Mouse (Mus musculus) limb, embryonic 11.5 days (tissue): Measurements from ENCODE around the gene Sgf29. TPM values are rescaled to one million over a fixed set of nuclear protein-coding genes. Genes with fewer than 3 reads are reported as not detected.

ENCODE experiments used
- ATAC-seq: fragments of 200-750 bp; cut with Nextera tagmentation; 2 replicates; pipeline ENCODE4 v1.8.0; 2017; ENCODE audit warnings: low read depth; ENCODE audit not compliant: insufficient number of reproducible peaks, low FRiP score, low TSS enrichment
- DNase-seq: peaks from one replicate; pipeline ENCODE4 v3.0.0-alpha.2; 2015; ENCODE audit warnings: low spot score
- H3K27ac ChIP-seq: fragments of 300-500 bp; sonication (generic); replicated peaks from 2 replicates; pipeline ENCODE4 v1.5.1; 2014; ENCODE audit warnings: low read depth, mild to moderate bottlenecking, low read length
- H3K27me3 ChIP-seq: fragments of 300-500 bp; sonication (generic); 2 replicates; pipeline ENCODE4 v1.6.1; 2014; ENCODE audit warnings: mild to moderate bottlenecking, low read length, mixed read lengths; ENCODE audit not compliant: control insufficient read depth, insufficient read depth
- H3K36me3 ChIP-seq: fragments of 300-500 bp; sonication (generic); 2 replicates; pipeline ENCODE4 v1.6.1; 2014; ENCODE audit warnings: mild to moderate bottlenecking, low read length, moderate library complexity, mixed read lengths; ENCODE audit not compliant: control insufficient read depth, insufficient read depth
- H3K4me1 ChIP-seq: fragments of 300-500 bp; sonication (generic); 2 replicates; pipeline ENCODE4 v1.6.1; 2014; ENCODE audit warnings: low read length, mixed read lengths; ENCODE audit not compliant: control insufficient read depth, insufficient read depth
- H3K4me2 ChIP-seq: fragments of 300-500 bp; sonication (generic); 2 replicates; pipeline ENCODE4 v1.6.1; 2014; ENCODE audit warnings: low read depth, mild to moderate bottlenecking, moderate library complexity; ENCODE audit not compliant: severe bottlenecking
- H3K4me3 ChIP-seq: fragments of 300-500 bp; sonication (generic); 2 replicates; pipeline ENCODE4 v1.5.1; 2014; ENCODE audit warnings: low read depth, low read length
- H3K9ac ChIP-seq: fragments of 300-500 bp; sonication (generic); 2 replicates; pipeline ENCODE4 v1.6.1; 2014; ENCODE audit warnings: mild to moderate bottlenecking, low read length
- H3K9me3 ChIP-seq: fragments of 300-500 bp; sonication (generic); 2 replicates; pipeline ENCODE4 v1.6.1; 2016; ENCODE audit warnings: low read length; ENCODE audit not compliant: control insufficient read depth
- WGBS: fragments of 180-500 bp; shearing (Covaris S2); extraction: QIAGEN DNeasy Blood & Tissue Kit; methylation state at CpG from one replicate; pipeline ENCODE4 v1.1.7; 2014; 5-methylcytosine and 5-hydroxymethylcytosine counted together
- polyA plus RNA-seq: library from polyadenylated mRNA; unstranded; fragments of >200 nt; fragmentation: Nextera tagmentation; extraction: Ambion mirVana; gene quantifications from 2 replicates; pipeline ENCODE4 v1.2.1, GENCODE M21; 2014

The Sgf29 gene
- polyA plus RNA-seq, 1 experiment from 2014 or later: 61.9 TPM

GRCm38 (mm10) chr7:126708175-126708952 lies 59.3 kb downstream of the Sgf29 start:
- no peak overlapping the region for H3K4me3 ChIP-seq
- H3K4me1 ChIP-seq: peaks cover 8% of the 10 kb centered on the region
- H3K36me3 ChIP-seq: no peaks in the 10 kb centered on the region
- DNase-seq (no peak), ATAC-seq (no peak)
- no peak overlapping the region for H3K4me2 ChIP-seq
- H3K9ac ChIP-seq: no peak overlapping the region
- no peak overlapping the region for H3K27ac ChIP-seq
- WGBS: 81% methylated on average over 10 of the region's 10 CpGs
- no peaks in the 10 kb centered on the region; the same call in 1 of the 2 replicates for H3K9me3 ChIP-seq
- peaks cover 3% of the 10 kb centered on the region; the same call in 1 of the 2 replicates for H3K27me3 ChIP-seq

- Histone ChIP-seq H3K4me2 (no peak overlapping the region), H3K27me3 (no peaks in the 10 kb centered on the region), H3K4me1 (no peaks in the 10 kb centered on the region), H3K36me3 (no peaks in the 10 kb centered on the region), H3K9me3 (no peaks in the 10 kb centered on the region; the same call in 1 of the 2 replicates), H3K4me3 (no peak overlapping the region), H3K27ac (no peak overlapping the region), H3K9ac (no peak overlapping the region)
- DNase-seq: no peak
- 76% methylated on average over 4 of the region's 4 CpGs for WGBS
- ATAC-seq: no peak
Observed at GRCm38 (mm10) chr7:126710266-126710665, 61.2 kb downstream of the Sgf29 start.

- H3K4me2 ChIP-seq: no peak overlapping the region
- DNase-seq (no peak), ATAC-seq (no peak)
- H3K36me3 ChIP-seq: no peaks in the 10 kb centered on the region
- H3K27me3 ChIP-seq: no peaks in the 10 kb centered on the region
- H3K4me3 ChIP-seq: no peak overlapping the region
- 81% methylated on average over 3 of the region's 3 CpGs for WGBS
- no peak overlapping the region for H3K9ac ChIP-seq
- no peaks in the 10 kb centered on the region; the same call in 1 of the 2 replicates for H3K9me3 ChIP-seq
- no peaks in the 10 kb centered on the region for H3K4me1 ChIP-seq
- H3K27ac ChIP-seq: no peak overlapping the region
Observed at GRCm38 (mm10) chr7:126711910-126712309, 62.8 kb downstream of the Sgf29 start.

GRCm38 (mm10) chr7:126715679-126716078 lies 66.6 kb downstream of the Sgf29 start:
- H3K4me1 ChIP-seq: no peaks in the 10 kb centered on the region
- no peak overlapping the region for H3K9ac ChIP-seq
- H3K4me2 ChIP-seq: no peak overlapping the region
- H3K27me3 ChIP-seq: no peaks in the 10 kb centered on the region
- DNase-seq (no peak), ATAC-seq (no peak)
- no peak overlapping the region for H3K4me3 ChIP-seq
- 90% methylated on average over 4 of the region's 4 CpGs for WGBS
- H3K27ac ChIP-seq: no peak overlapping the region
- no peaks in the 10 kb centered on the region for H3K36me3 ChIP-seq
- H3K9me3 ChIP-seq: no peaks in the 10 kb centered on the region

GRCm38 (mm10) chr7:126717566-126717965 lies 68.5 kb downstream of the Sgf29 start:
- no peak overlapping the region for H3K27ac ChIP-seq
- H3K27me3 ChIP-seq: no peaks in the 10 kb centered on the region
- no peaks in the 10 kb centered on the region for H3K9me3 ChIP-seq
- no peak for DNase-seq
- H3K4me2 ChIP-seq: no peak overlapping the region
- WGBS: 95% methylated on average over 3 of the region's 3 CpGs
- H3K4me1 ChIP-seq: no peaks in the 10 kb centered on the region
- no peak overlapping the region for H3K9ac ChIP-seq
- H3K4me3 ChIP-seq: no peak overlapping the region
- no peaks in the 10 kb centered on the region for H3K36me3 ChIP-seq
- ATAC-seq: no peak

- DNase-seq: no peak
- H3K9ac ChIP-seq: no peak overlapping the region
- no peak overlapping the region for H3K4me2 ChIP-seq
- H3K27ac ChIP-seq: no peak overlapping the region
- ATAC-seq: no peak
- no peak overlapping the region for H3K4me3 ChIP-seq
- 87% methylated on average over 5 of the region's 5 CpGs for WGBS
- no peaks in the 10 kb centered on the region for H3K9me3 ChIP-seq
- no peaks in the 10 kb centered on the region for H3K36me3 ChIP-seq
- no peaks in the 10 kb centered on the region for H3K27me3 ChIP-seq
- no peaks in the 10 kb centered on the region for H3K4me1 ChIP-seq
Observed at GRCm38 (mm10) chr7:126718787-126719337, 69.8 kb downstream of the Sgf29 start.

GRCm38 (mm10) chr7:126721635-126722034 lies 72.5 kb downstream of the Sgf29 start:
- no peaks in the 10 kb centered on the region for H3K27me3 ChIP-seq
- H3K9me3 ChIP-seq: no peaks in the 10 kb centered on the region
- DNase-seq (no peak), ATAC-seq (no peak)
- no peak overlapping the region for H3K27ac ChIP-seq
- H3K9ac ChIP-seq: no peak overlapping the region
- H3K36me3 ChIP-seq: no peaks in the 10 kb centered on the region
- 94% methylated on average over 13 of the region's 13 CpGs for WGBS
- no peak overlapping the region for H3K4me3 ChIP-seq
- no peak overlapping the region for H3K4me2 ChIP-seq
- H3K4me1 ChIP-seq: no peaks in the 10 kb centered on the region
